Mouse (Mus musculus): Measurements from ENCODE around the gene Klhl10.

- no peak for TF ChIP-seq POLR2A (IDR thresholded peaks at IDR 0.05; ENCODE audit: low read depth, low read length)
- no peak for TF ChIP-seq CTCF (conservative IDR thresholded peaks at IDR 0.05; ENCODE audit: insufficient read depth, insufficient read length, low read depth, low read length)
Observed at GRCm38 (mm10) chr11:100406273-100406672, 35.4 kb upstream of the Klhl10 start.

Data from kidney, adult 2 months (tissue).